Mouse (Mus musculus): ENCODE results near the gene Fastk. TPM values are rescaled to one million over a fixed set of nuclear protein-coding genes. Genes with fewer than 3 reads are reported as not detected.

The Fastk gene
- polyA plus RNA-seq, 1 experiment from 2014 or later = 98.1 TPM

GRCm38 (mm10) chr5:24475476-24476241 lies 30.6 kb upstream of the Fastk start:
- Histone ChIP-seq H3K27me3 (replicated peaks) (no peaks in the 10 kb centered on the region), H3K4me1 (peaks cover 31% of the 10 kb centered on the region), H3K9me3 (no peaks in the 10 kb centered on the region), H3K9ac (0 out of 2 replicates have a peak overlapping the region, but pooled peaks have one; percentile 1), H3K36me3 (peaks cover 28% of the 10 kb centered on the region), H3K27ac (0 out of 2 replicates have a peak overlapping the region, but pooled peaks have one; percentile 33), H3K4me3 (replicated peaks) (peak overlapping the region; percentile 47), H3K4me2 (peak overlapping the region; percentile 61)
- 59% methylated on average over 6 of the region's 6 CpGs for WGBS
- ATAC-seq (ENCODE audit: insufficient read depth, low FRiP score, low read depth) = peak; percentile 54

- H3K27me3 ChIP-seq (replicated peaks) = no peaks in the 10 kb centered on the region
- peak overlapping the region; percentile 61 for H3K4me2 ChIP-seq
- peaks cover 31% of the 10 kb centered on the region for H3K4me1 ChIP-seq
- ATAC-seq (ENCODE audit: insufficient read depth, low FRiP score, low read depth) = no peak
- H3K36me3 ChIP-seq = peaks cover 20% of the 10 kb centered on the region
- WGBS = 4% methylated on average over 66 of the region's 67 CpGs
- no peaks in the 10 kb centered on the region for H3K9me3 ChIP-seq
- H3K27ac ChIP-seq = peak overlapping the region; percentile 33
- H3K9ac ChIP-seq = peak overlapping the region; percentile 1; the same call in 1 of the 2 replicates
- H3K4me3 ChIP-seq (replicated peaks) = peak overlapping the region; percentile 47
Measured at GRCm38 (mm10) chr5:24474723-24475261, 29.7 kb upstream of the Fastk start.

- H3K9me3 ChIP-seq = no peaks in the 10 kb centered on the region
- peaks cover 16% of the 10 kb centered on the region for H3K36me3 ChIP-seq
- H3K9ac ChIP-seq = peak overlapping the region; percentile 1; the same call in 1 of the 2 replicates
- peaks cover 31% of the 10 kb centered on the region for H3K4me1 ChIP-seq
- peak overlapping the region; percentile 47 for H3K4me3 ChIP-seq (replicated peaks)
- ATAC-seq (ENCODE audit: insufficient read depth, low FRiP score, low read depth) = peak; percentile 57; the same call in 1 of the 2 replicates
- peak overlapping the region; percentile 61 for H3K4me2 ChIP-seq
- H3K27ac ChIP-seq = peak overlapping the region; percentile 33
- H3K27me3 ChIP-seq (replicated peaks) = no peaks in the 10 kb centered on the region
- 7% methylated on average over 77 of the region's 77 CpGs for WGBS
Measured at GRCm38 (mm10) chr5:24474025-24474722, 29.1 kb upstream of the Fastk start.

- ATAC-seq (ENCODE audit: insufficient read depth, low FRiP score, low read depth) = no peak
- Histone ChIP-seq H3K9me3 (no peaks in the 10 kb centered on the region), H3K9ac (no peak overlapping the region), H3K36me3 (peaks cover 6% of the 10 kb centered on the region), H3K4me2 (peak overlapping the region; percentile 29), H3K4me3 (replicated peaks) (no peak overlapping the region), H3K27ac (peak overlapping the region; percentile 37; the same call in 1 of the 2 replicates), H3K4me1 (peaks cover 31% of the 10 kb centered on the region), H3K27me3 (replicated peaks) (no peaks in the 10 kb centered on the region)
- 41% methylated on average over 6 of the region's 7 CpGs for WGBS
Measured at GRCm38 (mm10) chr5:24472884-24473619, 28.0 kb upstream of the Fastk start.

DNA sequence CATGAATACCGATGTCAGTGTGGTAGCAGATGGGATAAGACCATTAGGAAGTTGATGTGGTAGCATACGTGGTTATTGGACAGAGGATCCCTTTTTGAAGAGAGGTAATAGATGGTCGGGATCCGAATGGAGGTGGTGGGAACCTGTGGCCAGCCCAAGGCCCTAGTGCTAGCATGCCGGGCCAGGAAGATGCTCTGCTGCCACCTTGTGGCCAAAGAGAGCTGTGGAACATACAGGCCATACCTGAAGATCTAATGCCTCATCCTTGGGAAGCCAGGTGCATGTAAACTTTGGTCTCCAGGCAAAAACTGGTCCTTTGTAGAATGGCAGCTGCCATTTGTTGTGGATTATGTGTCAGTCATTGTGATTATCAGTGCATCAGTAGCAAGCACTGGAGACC lies 25.5 kb upstream of the Fastk start:
- no peak overlapping the region for H3K4me2 ChIP-seq
- no peak overlapping the region for H3K4me3 ChIP-seq (replicated peaks)
- peak; percentile 47; the same call in 1 of the 2 replicates for ATAC-seq (ENCODE audit: insufficient read depth, low FRiP score, low read depth)
- no peaks in the 10 kb centered on the region for H3K9me3 ChIP-seq
- no peaks in the 10 kb centered on the region for H3K36me3 ChIP-seq
- peaks cover 36% of the 10 kb centered on the region for H3K4me1 ChIP-seq
- no peak overlapping the region for H3K27ac ChIP-seq
- WGBS = 8% methylated on average over 5 of the region's 5 CpGs
- H3K9ac ChIP-seq = no peak overlapping the region
- no peaks in the 10 kb centered on the region for H3K27me3 ChIP-seq (replicated peaks)

DNA sequence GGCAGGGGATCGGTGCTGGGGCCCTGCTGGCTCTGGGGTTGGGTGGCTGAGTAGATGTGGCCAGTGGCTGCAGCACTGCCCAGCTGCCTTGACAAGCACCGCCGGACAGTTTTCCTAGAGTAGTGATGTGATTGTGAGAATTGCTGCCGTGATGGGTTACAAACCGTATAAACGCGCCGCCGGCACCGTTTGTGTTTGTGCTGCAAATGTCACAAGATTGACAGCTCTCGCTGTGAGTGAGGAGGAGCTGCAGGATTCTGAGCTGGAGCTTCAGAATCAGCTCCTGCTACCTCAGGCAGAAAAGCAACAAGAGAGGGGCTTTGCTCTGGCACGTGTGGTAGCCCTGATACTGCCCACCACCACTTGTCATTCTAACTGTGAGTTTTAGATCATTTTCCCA lies 21.7 kb upstream of the Fastk start:
- 0 out of 2 replicates have a peak, but pooled peaks cover 9% of the 10 kb centered on the region for H3K4me1 ChIP-seq
- no peak for ATAC-seq (ENCODE audit: insufficient read depth, low FRiP score, low read depth)

GRCm38 (mm10) chr5:24455613-24456012 lies 10.5 kb upstream of the Fastk start:
- peak overlapping the region; percentile 61 for H3K27ac ChIP-seq
- WGBS = 64% methylated on average over 7 of the region's 7 CpGs
- H3K9me3 ChIP-seq = no peaks in the 10 kb centered on the region
- no peak for ATAC-seq (ENCODE audit: insufficient read depth, low FRiP score, low read depth)
- no peak overlapping the region for H3K4me3 ChIP-seq (replicated peaks)
- no peaks in the 10 kb centered on the region for H3K27me3 ChIP-seq (replicated peaks)
- H3K4me1 ChIP-seq = peaks cover 34% of the 10 kb centered on the region
- H3K4me2 ChIP-seq = peak overlapping the region; percentile 1; the same call in 1 of the 2 replicates
- no peaks in the 10 kb centered on the region for H3K36me3 ChIP-seq
- H3K9ac ChIP-seq = no peak overlapping the region

More for the DNA sequence above, 21.7 kb upstream of the Fastk start:
- Histone ChIP-seq H3K9me3 (no peaks in the 10 kb centered on the region), H3K4me3 (replicated peaks) (no peak overlapping the region), H3K4me2 (no peak overlapping the region), H3K27ac (no peak overlapping the region), H3K36me3 (peaks cover 2% of the 10 kb centered on the region; the same call in 1 of the 2 replicates), H3K27me3 (replicated peaks) (no peaks in the 10 kb centered on the region), H3K9ac (no peak overlapping the region)
- 67% methylated on average over 12 of the region's 12 CpGs for WGBS

GRCm38 (mm10) chr5:24455076-24455475 lies 10.0 kb upstream of the Fastk start:
- H3K36me3 ChIP-seq = no peaks in the 10 kb centered on the region
- peaks cover 34% of the 10 kb centered on the region for H3K4me1 ChIP-seq
- ATAC-seq (ENCODE audit: insufficient read depth, low FRiP score, low read depth) = no peak
- H3K4me2 ChIP-seq = peak overlapping the region; percentile 1; the same call in 1 of the 2 replicates
- no peaks in the 10 kb centered on the region for H3K9me3 ChIP-seq
- no peak overlapping the region for H3K4me3 ChIP-seq (replicated peaks)
- no peak overlapping the region for H3K9ac ChIP-seq
- no peaks in the 10 kb centered on the region for H3K27me3 ChIP-seq (replicated peaks)
- 61% methylated on average over 3 of the region's 3 CpGs for WGBS
- peak overlapping the region; percentile 61 for H3K27ac ChIP-seq

DNA sequence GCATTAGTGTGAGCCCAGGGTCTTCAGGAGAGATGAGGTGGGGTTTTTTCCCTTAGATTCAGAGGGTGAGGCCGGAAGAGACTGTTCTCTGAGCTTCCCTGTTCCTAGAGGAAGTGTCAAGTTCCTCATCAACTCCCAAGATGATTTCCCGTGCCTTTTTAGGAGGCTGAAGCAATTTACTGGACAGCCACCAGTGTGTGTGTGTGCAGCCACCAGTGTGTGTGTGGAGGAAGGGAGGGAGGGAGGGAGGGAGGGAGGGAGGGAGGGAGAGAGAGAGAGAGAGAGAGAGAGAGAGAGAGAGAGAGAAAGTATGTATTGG lies 8.9 kb upstream of the Fastk start:
- 17% methylated on average over 2 of the region's 2 CpGs for WGBS
- H3K27me3 ChIP-seq (replicated peaks) = no peaks in the 10 kb centered on the region
- H3K4me1 ChIP-seq = peaks cover 34% of the 10 kb centered on the region
- no peak for ATAC-seq (ENCODE audit: insufficient read depth, low FRiP score, low read depth)
- peak overlapping the region; percentile 37; the same call in 1 of the 2 replicates for H3K27ac ChIP-seq
- no peaks in the 10 kb centered on the region for H3K36me3 ChIP-seq
- H3K9ac ChIP-seq = no peak overlapping the region
- H3K4me2 ChIP-seq = peak overlapping the region; percentile 92
- no peaks in the 10 kb centered on the region for H3K9me3 ChIP-seq
- H3K4me3 ChIP-seq (replicated peaks) = peak overlapping the region; percentile 86; the same call in 1 of the 2 replicates

- no peaks in the 10 kb centered on the region for H3K9me3 ChIP-seq
- peak overlapping the region; percentile 86 for H3K4me3 ChIP-seq (replicated peaks)
- 18% methylated on average over 5 of the region's 5 CpGs for WGBS
- peak overlapping the region; percentile 92 for H3K4me2 ChIP-seq
- H3K4me1 ChIP-seq = peaks cover 34% of the 10 kb centered on the region
- H3K36me3 ChIP-seq = no peaks in the 10 kb centered on the region
- H3K9ac ChIP-seq = peak overlapping the region; percentile 92; the same call in 1 of the 2 replicates
- H3K27me3 ChIP-seq (replicated peaks) = no peaks in the 10 kb centered on the region
- no peak for ATAC-seq (ENCODE audit: insufficient read depth, low FRiP score, low read depth)
- H3K27ac ChIP-seq = peak overlapping the region; percentile 90; the same call in 1 of the 2 replicates
Measured at GRCm38 (mm10) chr5:24453283-24453984, 8.3 kb upstream of the Fastk start.
